Mouse (Mus musculus): Measurements from ENCODE around the gene Cnnm3. TPM values are rescaled to one million over a fixed set of nuclear protein-coding genes. Genes with fewer than 3 reads are reported as not detected.

The Cnnm3 gene
- polyA plus RNA-seq, 1 experiment, result 10.9 TPM

- Histone ChIP-seq H3K27ac (ENCODE audit: control insufficient read depth, insufficient read depth, low read depth, low read length, poor library complexity) (no peak overlapping the region), H3K4me1 (ENCODE audit: control insufficient read depth, insufficient read depth, low read length) (peaks cover 12% of the 10 kb centered on the region), H3K4me3 (replicated peaks; ENCODE audit: control insufficient read depth, low read depth, low read length) (no peak overlapping the region)
- TF ChIP-seq POLR2A (IDR thresholded peaks at IDR 0.05; ENCODE audit: borderline replicate concordance, control insufficient read depth, low read depth, low read length) (no peak), CTCF (IDR thresholded peaks at IDR 0.05; ENCODE audit: control insufficient read depth, insufficient read depth, low read length) (no peak)
- 63% methylated on average over 3 of the region's 3 CpGs for WGBS
These were observed 37.0 kb upstream of the Cnnm3 start for GRCm38 (mm10) chr1:36474646-36475045.

- WGBS, result 37% methylated on average over 8 of the region's 8 CpGs
- Histone ChIP-seq H3K4me3 (replicated peaks; ENCODE audit: control insufficient read depth, low read depth, low read length) (no peak overlapping the region), H3K27ac (ENCODE audit: control insufficient read depth, insufficient read depth, low read depth, low read length, poor library complexity) (no peak overlapping the region), H3K4me1 (ENCODE audit: control insufficient read depth, insufficient read depth, low read length) (peaks cover 9% of the 10 kb centered on the region)
- no peak for TF ChIP-seq CTCF (IDR thresholded peaks at IDR 0.05; ENCODE audit: control insufficient read depth, insufficient read depth, low read length)
- TF ChIP-seq POLR2A (IDR thresholded peaks at IDR 0.05; ENCODE audit: borderline replicate concordance, control insufficient read depth, low read depth, low read length), result no peak
These were observed 36.1 kb upstream of the Cnnm3 start for GRCm38 (mm10) chr1:36475480-36476110.

GRCm38 (mm10) chr1:36476426-36476825 lies 35.2 kb upstream of the Cnnm3 start:
- WGBS, result 72% methylated on average over 7 of the region's 7 CpGs
- Histone ChIP-seq H3K4me1 (ENCODE audit: control insufficient read depth, insufficient read depth, low read length) (peaks cover 9% of the 10 kb centered on the region), H3K4me3 (replicated peaks; ENCODE audit: control insufficient read depth, low read depth, low read length) (no peak overlapping the region), H3K27ac (ENCODE audit: control insufficient read depth, insufficient read depth, low read depth, low read length, poor library complexity) (no peak overlapping the region)
- TF ChIP-seq POLR2A (IDR thresholded peaks at IDR 0.05; ENCODE audit: borderline replicate concordance, control insufficient read depth, low read depth, low read length) (no peak), CTCF (IDR thresholded peaks at IDR 0.05; ENCODE audit: control insufficient read depth, insufficient read depth, low read length) (no peak)

GRCm38 (mm10) chr1:36478343-36478795 lies 33.3 kb upstream of the Cnnm3 start:
- peaks cover 3% of the 10 kb centered on the region for H3K4me1 ChIP-seq (ENCODE audit: control insufficient read depth, insufficient read depth, low read length)
- no peak overlapping the region for H3K4me3 ChIP-seq (replicated peaks; ENCODE audit: control insufficient read depth, low read depth, low read length)
- WGBS, result 83% methylated on average over 2 of the region's 2 CpGs
- TF ChIP-seq POLR2A (IDR thresholded peaks at IDR 0.05; ENCODE audit: borderline replicate concordance, control insufficient read depth, low read depth, low read length) (no peak), CTCF (IDR thresholded peaks at IDR 0.05; ENCODE audit: control insufficient read depth, insufficient read depth, low read length) (no peak)
- no peak overlapping the region for H3K27ac ChIP-seq (ENCODE audit: control insufficient read depth, insufficient read depth, low read depth, low read length, poor library complexity)

- H3K27ac ChIP-seq (ENCODE audit: control insufficient read depth, insufficient read depth, low read depth, low read length, poor library complexity), result no peak overlapping the region
- 80% methylated on average over 12 of the region's 12 CpGs for WGBS
- no peak overlapping the region for H3K4me3 ChIP-seq (replicated peaks; ENCODE audit: control insufficient read depth, low read depth, low read length)
- TF ChIP-seq CTCF (IDR thresholded peaks at IDR 0.05; ENCODE audit: control insufficient read depth, insufficient read depth, low read length), result no peak
- no peak for TF ChIP-seq POLR2A (IDR thresholded peaks at IDR 0.05; ENCODE audit: borderline replicate concordance, control insufficient read depth, low read depth, low read length)
- H3K4me1 ChIP-seq (ENCODE audit: control insufficient read depth, insufficient read depth, low read length), result peaks cover 3% of the 10 kb centered on the region
These were observed 31.5 kb upstream of the Cnnm3 start for GRCm38 (mm10) chr1:36479903-36480899.

GRCm38 (mm10) chr1:36483825-36484224 lies 27.8 kb upstream of the Cnnm3 start:
- 77% methylated on average over 4 of the region's 4 CpGs for WGBS
- Histone ChIP-seq H3K4me3 (replicated peaks; ENCODE audit: control insufficient read depth, low read depth, low read length) (no peak overlapping the region), H3K27ac (ENCODE audit: control insufficient read depth, insufficient read depth, low read depth, low read length, poor library complexity) (no peak overlapping the region), H3K4me1 (ENCODE audit: control insufficient read depth, insufficient read depth, low read length) (no peaks in the 10 kb centered on the region)
- TF ChIP-seq POLR2A (IDR thresholded peaks at IDR 0.05; ENCODE audit: borderline replicate concordance, control insufficient read depth, low read depth, low read length) (no peak), CTCF (IDR thresholded peaks at IDR 0.05; ENCODE audit: control insufficient read depth, insufficient read depth, low read length) (no peak)

- no peaks in the 10 kb centered on the region for H3K4me1 ChIP-seq (ENCODE audit: control insufficient read depth, insufficient read depth, low read length)
- H3K27ac ChIP-seq (ENCODE audit: control insufficient read depth, insufficient read depth, low read depth, low read length, poor library complexity), result no peak overlapping the region
- no peak for TF ChIP-seq CTCF (IDR thresholded peaks at IDR 0.05; ENCODE audit: control insufficient read depth, insufficient read depth, low read length)
- TF ChIP-seq POLR2A (IDR thresholded peaks at IDR 0.05; ENCODE audit: borderline replicate concordance, control insufficient read depth, low read depth, low read length), result no peak
- no peak overlapping the region for H3K4me3 ChIP-seq (replicated peaks; ENCODE audit: control insufficient read depth, low read depth, low read length)
- WGBS, result 54% methylated on average over 7 of the region's 7 CpGs
These were observed 26.6 kb upstream of the Cnnm3 start for GRCm38 (mm10) chr1:36485080-36485479.

GRCm38 (mm10) chr1:36487111-36487510 lies 24.6 kb upstream of the Cnnm3 start:
- TF ChIP-seq CTCF (IDR thresholded peaks at IDR 0.05; ENCODE audit: control insufficient read depth, insufficient read depth, low read length), result no peak
- TF ChIP-seq POLR2A (IDR thresholded peaks at IDR 0.05; ENCODE audit: borderline replicate concordance, control insufficient read depth, low read depth, low read length), result no peak
- 92% methylated on average over 9 of the region's 9 CpGs for WGBS
- H3K4me1 ChIP-seq (ENCODE audit: control insufficient read depth, insufficient read depth, low read length), result no peaks in the 10 kb centered on the region

More at GRCm38 (mm10) chr1:36487111-36487510, 24.6 kb upstream of the Cnnm3 start:
- no peak overlapping the region for H3K27ac ChIP-seq (ENCODE audit: control insufficient read depth, insufficient read depth, low read depth, low read length, poor library complexity)
- H3K4me3 ChIP-seq (replicated peaks; ENCODE audit: control insufficient read depth, low read depth, low read length), result no peak overlapping the region
